Mouse (Mus musculus): Measurements from ENCODE around the gene Asxl1.

The Asxl1 gene

GRCm38 (mm10) chr2:153345454-153346220 lies at the start of gene Asxl1:
TSS of gene Asxl1 (plus strand) at chr2:153345829.
- DNase-seq: peak; percentile 95

GRCm38 (mm10) chr2:153297771-153298170 lies 47.9 kb upstream of the Asxl1 start:
- no peak for DNase-seq

- DNase-seq: no peak
Observed at GRCm38 (mm10) chr2:153298460-153298859, 47.2 kb upstream of the Asxl1 start.

- no peak for DNase-seq
Observed at GRCm38 (mm10) chr2:153298863-153299262, 46.8 kb upstream of the Asxl1 start.

GRCm38 (mm10) chr2:153301123-153301522 lies 44.5 kb upstream of the Asxl1 start:
- no peak for DNase-seq

- no peak for DNase-seq
Observed at GRCm38 (mm10) chr2:153305240-153305639, 40.4 kb upstream of the Asxl1 start.

GRCm38 (mm10) chr2:153308586-153308985 lies 37.0 kb upstream of the Asxl1 start:
- no peak for DNase-seq

- no peak for DNase-seq
Observed at GRCm38 (mm10) chr2:153309106-153309505, 36.5 kb upstream of the Asxl1 start.

GRCm38 (mm10) chr2:153310228-153310627 lies 35.4 kb upstream of the Asxl1 start:
- DNase-seq: no peak

- no peak for DNase-seq
Observed at GRCm38 (mm10) chr2:153312884-153313283, 32.7 kb upstream of the Asxl1 start.

- no peak for DNase-seq
Observed at GRCm38 (mm10) chr2:153318408-153318807, 27.2 kb upstream of the Asxl1 start.

GRCm38 (mm10) chr2:153319036-153319643 lies 26.5 kb upstream of the Asxl1 start:
- DNase-seq: no peak

GRCm38 (mm10) chr2:153325706-153326376 lies 19.8 kb upstream of the Asxl1 start:
- DNase-seq: no peak

GRCm38 (mm10) chr2:153332271-153332670 lies 13.4 kb upstream of the Asxl1 start:
- no peak for DNase-seq

GRCm38 (mm10) chr2:153332981-153333380 lies 12.6 kb upstream of the Asxl1 start:
- no peak for DNase-seq

- no peak for DNase-seq
Observed at GRCm38 (mm10) chr2:153333822-153334232, 11.8 kb upstream of the Asxl1 start.

- no peak for DNase-seq
Observed at GRCm38 (mm10) chr2:153334281-153334680, 11.3 kb upstream of the Asxl1 start.

GRCm38 (mm10) chr2:153336117-153336516 lies 9.5 kb upstream of the Asxl1 start:
- DNase-seq: no peak

GRCm38 (mm10) chr2:153338361-153339350 lies 7.0 kb upstream of the Asxl1 start:
- no peak for DNase-seq

GRCm38 (mm10) chr2:153342166-153342565 lies 3.5 kb upstream of the Asxl1 start:
- DNase-seq: no peak

GRCm38 (mm10) chr2:153342602-153343001 lies 3.0 kb upstream of the Asxl1 start:
- no peak for DNase-seq

GRCm38 (mm10) chr2:153343191-153343590 lies 2.4 kb upstream of the Asxl1 start:
- DNase-seq: no peak

GRCm38 (mm10) chr2:153345071-153345453 lies 567 bp upstream of the Asxl1 start:
- DNase-seq: no peak
